Mouse (Mus musculus): ENCODE data around the gene Lmo1.
"Not testable (repeated sequence)": the region's sequence is repeated elsewhere in the genome, so short reads cannot be mapped to it uniquely, and the experiment has no call there.

Gene Lmo1

GRCm38 (mm10) chr7:109174337-109174948 lies 564 bp downstream of the Lmo1 start:
- DNase-seq (ENCODE audit: low spot score in 2 of 2) = peak; percentile 69 to 72

GRCm38 (mm10) chr7:109171874-109172273 lies 3.1 kb downstream of the Lmo1 start:
- no peak for DNase-seq (ENCODE audit: low spot score in 2 of 2)

GRCm38 (mm10) chr7:109170441-109170820 lies 4.6 kb downstream of the Lmo1 start:
- DNase-seq (ENCODE audit: low spot score in 2 of 2) = peak; percentile 89 to 93

- peak in 1 of 2 experiments; percentile 46 for DNase-seq (ENCODE audit: low spot score in 2 of 2)
Observed at GRCm38 (mm10) chr7:109169505-109170440, 5.2 kb downstream of the Lmo1 start.

GRCm38 (mm10) chr7:109168716-109169115 lies 6.3 kb downstream of the Lmo1 start:
- no peak for DNase-seq (ENCODE audit: low spot score in 2 of 2)

- DNase-seq (ENCODE audit: low spot score in 2 of 2) = no peak
Observed at GRCm38 (mm10) chr7:109165931-109166585, 8.9 kb downstream of the Lmo1 start.

GRCm38 (mm10) chr7:109154331-109154730 lies 20.7 kb downstream of the Lmo1 start:
- no peak for DNase-seq (ENCODE audit: low spot score in 2 of 2)

GRCm38 (mm10) chr7:109153538-109153937 lies 21.5 kb downstream of the Lmo1 start:
- no peak for DNase-seq (ENCODE audit: low spot score in 2 of 2)

GRCm38 (mm10) chr7:109151088-109151487 lies 23.9 kb downstream of the Lmo1 start:
- no peak for DNase-seq (ENCODE audit: low spot score in 2 of 2)

GRCm38 (mm10) chr7:109145211-109145610 lies 29.8 kb downstream of the Lmo1 start:
- no peak for DNase-seq (ENCODE audit: low spot score in 2 of 2)

GRCm38 (mm10) chr7:109144705-109145104 lies 30.3 kb downstream of the Lmo1 start:
- DNase-seq (ENCODE audit: low spot score in 2 of 2) = no peak

GRCm38 (mm10) chr7:109142564-109142963 lies 32.4 kb downstream of the Lmo1 start:
- DNase-seq (ENCODE audit: low spot score in 2 of 2) = no peak

- no peak for DNase-seq (ENCODE audit: low spot score in 2 of 2)
Observed at GRCm38 (mm10) chr7:109141753-109142152, 33.3 kb downstream of the Lmo1 start.

- no peak for DNase-seq (ENCODE audit: low spot score in 2 of 2)
Observed at GRCm38 (mm10) chr7:109141054-109141453, 34.0 kb downstream of the Lmo1 start.

- peak; percentile 85 to 92 for DNase-seq (ENCODE audit: low spot score in 2 of 2)
Observed at GRCm38 (mm10) chr7:109139405-109139804, 35.6 kb downstream of the Lmo1 start.

- no peak for DNase-seq (ENCODE audit: low spot score in 2 of 2)
Observed at GRCm38 (mm10) chr7:109137441-109137840, 37.6 kb downstream of the Lmo1 start.

GRCm38 (mm10) chr7:109131565-109131964 lies 43.4 kb downstream of the Lmo1 start:
- DNase-seq (ENCODE audit: low spot score in 2 of 2) = peak in 1 of 2 experiments; percentile 40

GRCm38 (mm10) chr7:109129946-109130686 lies 44.9 kb downstream of the Lmo1 start:
- peak in 1 of 2 experiments; percentile 18 for DNase-seq (ENCODE audit: low spot score in 2 of 2)

- DNase-seq (ENCODE audit: low spot score in 2 of 2) = peak in 1 of 2 experiments; percentile 17
Observed at GRCm38 (mm10) chr7:109129442-109129841, 45.6 kb downstream of the Lmo1 start.

- DNase-seq (ENCODE audit: low spot score in 2 of 2) = no peak
Observed at GRCm38 (mm10) chr7:109115929-109116328, 59.1 kb downstream of the Lmo1 start.

- not testable (repeated sequence) for DNase-seq (ENCODE audit: low spot score in 2 of 2)
Observed at GRCm38 (mm10) chr7:109115488-109115887, 59.5 kb downstream of the Lmo1 start.

GRCm38 (mm10) chr7:109114950-109115349 lies 60.1 kb downstream of the Lmo1 start:
- no peak for DNase-seq (ENCODE audit: low spot score in 2 of 2)
